Mouse (Mus musculus): ENCODE data around the gene Tctn1.

- TF ChIP-seq CTCF (IDR thresholded peaks at IDR 0.05; ENCODE audit: extremely low read depth, insufficient read depth, insufficient read length, insufficient replicate concordance) (no peak), POLR2A (IDR thresholded peaks at IDR 0.05; ENCODE audit: low read depth, low read length) (no peak)
Measured at GRCm38 (mm10) chr5:122224291-122224690, 40.0 kb downstream of the Tctn1 start.
